Mouse (Mus musculus): ENCODE measurements around the gene Met. TPM values are rescaled to one million over a fixed set of nuclear protein-coding genes. Genes with fewer than 3 reads are reported as not detected.

The Met gene
- total RNA-seq, 2 experiments from 2014 or later = 4.1 TPM

DNA sequence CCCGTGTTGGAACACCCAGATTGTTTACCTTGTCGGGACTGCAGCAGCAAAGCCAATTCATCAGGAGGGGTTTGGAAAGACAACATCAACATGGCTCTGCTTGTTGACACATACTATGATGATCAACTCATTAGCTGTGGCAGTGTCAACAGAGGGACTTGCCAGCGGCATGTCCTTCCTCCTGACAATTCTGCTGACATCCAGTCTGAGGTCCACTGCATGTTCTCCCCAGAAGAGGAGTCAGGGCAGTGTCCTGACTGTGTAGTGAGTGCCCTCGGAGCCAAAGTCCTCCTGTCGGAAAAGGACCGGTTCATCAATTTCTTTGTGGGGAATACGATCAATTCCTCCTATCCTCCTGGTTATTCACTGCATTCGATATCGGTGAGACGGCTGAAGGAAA is 27.9 kb downstream of the Met start:
- DNase-seq (ENCODE audit: low spot score in 2 of 2) = no peak

GRCm38 (mm10) chr6:17492062-17492461 is 28.5 kb downstream of the Met start:
- DNase-seq (ENCODE audit: low spot score in 2 of 2) = no peak

DNA sequence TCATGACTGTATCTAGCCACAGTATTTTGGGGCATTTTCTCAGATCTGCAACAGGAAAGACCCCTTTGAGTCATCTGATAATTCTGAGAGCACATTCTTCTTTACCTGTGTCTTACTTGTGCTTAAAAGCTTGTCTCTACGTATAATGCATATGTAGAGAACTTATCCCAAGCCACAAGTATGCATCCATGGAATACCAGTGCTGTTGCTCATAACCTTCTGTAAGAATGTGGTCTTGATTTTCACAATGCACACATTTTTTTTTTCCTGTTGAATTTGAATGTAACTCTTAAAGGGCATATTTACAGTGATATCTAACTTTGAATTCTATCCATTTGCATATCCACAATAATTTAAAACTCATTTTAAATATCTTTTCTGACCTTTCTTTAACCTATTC is 31.8 kb downstream of the Met start:
- DNase-seq (ENCODE audit: low spot score in 2 of 2) = no peak

- DNase-seq (ENCODE audit: low spot score in 2 of 2) = no peak
Observed at GRCm38 (mm10) chr6:17497366-17497765, 33.8 kb downstream of the Met start.

- no peak for DNase-seq (ENCODE audit: low spot score in 2 of 2)
Observed at GRCm38 (mm10) chr6:17498801-17499200, 35.2 kb downstream of the Met start.

DNA sequence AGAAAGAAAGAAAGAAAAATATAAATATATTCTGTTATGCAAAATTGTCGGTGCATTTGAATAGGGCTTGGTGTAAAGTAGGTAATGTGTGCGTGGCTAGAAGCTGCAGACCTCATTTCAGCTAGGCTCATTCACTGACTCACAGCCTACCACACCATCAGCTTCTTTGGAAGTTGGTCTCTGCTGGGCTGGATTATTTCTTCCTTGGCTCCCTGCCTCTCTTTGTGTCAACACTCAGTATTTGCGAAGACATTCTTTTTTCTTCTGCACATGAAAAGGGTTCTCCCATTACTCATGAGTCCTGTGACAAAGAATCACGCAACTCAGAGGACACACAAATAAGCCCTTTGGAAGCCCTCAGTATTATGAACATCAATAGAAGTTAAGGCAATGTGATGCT is 37.8 kb downstream of the Met start:
- DNase-seq (ENCODE audit: low spot score in 2 of 2) = no peak

DNA sequence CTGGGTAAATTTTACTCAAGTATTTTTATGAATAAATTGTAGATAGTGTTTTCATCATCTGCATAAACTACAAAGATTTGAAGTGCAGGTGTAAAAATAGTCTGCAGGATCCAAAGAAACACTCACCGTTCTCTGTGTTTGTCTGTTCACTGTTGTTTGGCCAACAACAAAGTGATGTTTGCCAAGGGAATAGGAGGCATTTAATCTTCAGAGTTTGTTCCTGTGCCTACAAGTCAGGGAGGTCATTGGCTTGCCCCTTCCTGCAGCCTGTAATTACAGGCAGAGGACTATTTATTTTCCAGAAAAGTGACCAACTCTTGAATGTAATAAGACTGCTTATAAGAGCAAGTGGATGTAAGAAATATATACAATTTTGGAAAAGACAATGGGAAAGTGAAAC is 38.7 kb downstream of the Met start:
- DNase-seq (ENCODE audit: low spot score in 2 of 2) = no peak

DNA sequence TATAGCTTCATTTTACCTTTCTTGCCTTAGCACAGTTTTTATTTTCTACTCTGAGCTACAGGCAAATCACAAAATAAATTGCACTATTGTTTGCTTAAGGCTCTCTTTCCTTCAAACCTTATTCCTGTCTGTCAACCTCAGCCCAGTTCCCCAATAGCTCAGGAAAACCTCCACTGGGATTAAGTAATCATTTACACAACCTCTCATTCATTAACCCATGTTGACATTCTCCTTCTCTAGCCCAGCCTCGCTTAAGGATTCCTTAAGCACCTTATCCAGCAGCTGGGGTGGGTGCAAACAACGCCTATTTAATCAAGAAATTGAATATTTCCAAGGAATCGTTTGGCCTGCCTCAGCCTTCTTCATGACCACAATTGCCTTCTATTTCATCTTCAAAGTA is 40.1 kb downstream of the Met start:
- no peak for DNase-seq (ENCODE audit: low spot score in 2 of 2)

DNA sequence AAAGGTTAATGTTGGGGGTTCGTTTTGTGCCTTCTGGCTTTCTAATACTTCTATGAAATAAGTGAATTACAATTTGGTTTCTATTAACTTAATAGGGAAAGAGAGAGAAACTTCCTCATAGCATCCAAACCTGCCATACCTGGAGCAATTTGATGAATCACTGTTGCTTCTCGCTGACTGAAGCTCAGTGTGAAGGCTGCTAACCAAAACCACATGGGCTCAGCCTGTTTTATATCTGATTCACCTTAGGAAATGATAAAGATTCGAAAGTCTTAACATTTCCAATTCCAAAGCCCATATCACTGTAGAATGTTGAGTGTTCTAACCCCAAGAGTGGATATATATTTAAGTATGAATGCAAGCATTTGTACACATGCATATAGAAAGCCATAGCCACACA is 41.9 kb downstream of the Met start:
- DNase-seq (ENCODE audit: low spot score in 2 of 2) = no peak

- no peak for DNase-seq (ENCODE audit: low spot score in 2 of 2)
Observed at GRCm38 (mm10) chr6:17506831-17507230, 43.2 kb downstream of the Met start.

DNA sequence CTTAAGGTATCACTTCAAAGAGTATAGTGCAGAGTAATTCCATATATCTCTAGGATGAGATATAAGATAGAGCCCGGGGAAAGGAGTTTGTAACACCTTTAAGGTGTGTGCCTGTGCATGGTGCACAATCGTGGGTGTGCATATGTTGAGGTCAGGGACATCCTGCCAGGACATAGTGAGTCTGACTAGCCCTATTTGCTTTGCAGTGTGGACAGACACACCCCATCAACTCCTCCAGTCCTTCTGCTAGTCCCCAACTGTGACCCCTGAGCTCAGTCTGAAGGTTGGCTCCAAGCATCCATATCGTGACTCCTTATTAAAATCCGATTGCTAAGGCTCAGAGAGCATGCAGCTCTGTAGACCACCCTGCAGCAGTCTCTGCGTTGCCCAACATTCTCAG is 44.6 kb downstream of the Met start:
- no peak for DNase-seq (ENCODE audit: low spot score in 2 of 2)

DNA sequence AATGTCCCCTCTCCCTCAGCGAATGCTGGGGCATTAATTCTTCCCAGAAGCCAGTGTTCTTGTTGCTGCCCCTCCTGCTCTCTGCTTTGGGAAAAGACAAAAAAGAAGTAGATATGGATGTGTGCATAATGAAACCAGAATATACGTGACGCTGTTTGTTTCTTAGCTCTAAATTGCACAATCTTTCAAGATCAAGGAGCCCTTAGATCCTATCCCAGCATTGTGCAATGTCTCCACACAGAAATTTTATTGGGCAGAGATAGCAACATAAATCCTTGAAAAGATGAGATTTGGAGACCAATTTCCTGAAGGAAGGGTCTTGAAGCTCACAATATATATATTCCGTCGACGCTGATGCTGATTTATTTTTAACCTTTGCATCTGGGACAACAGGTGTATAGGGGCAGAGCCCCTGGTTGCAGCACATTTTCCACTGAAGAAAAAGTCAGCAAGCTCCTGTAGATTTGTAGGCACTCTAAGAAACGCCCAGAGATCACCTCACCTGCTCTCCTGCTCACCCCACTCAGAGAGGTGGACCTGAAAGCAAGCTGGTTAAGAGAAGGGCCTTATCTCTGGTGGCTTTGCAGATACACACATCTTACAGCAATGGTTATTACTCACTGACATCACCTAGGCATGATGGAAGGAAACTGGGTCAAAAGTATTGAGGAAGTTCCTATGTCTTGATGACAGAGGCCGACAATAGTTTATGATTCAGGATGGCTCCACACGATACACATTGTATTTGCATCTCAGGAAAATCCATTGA is 45.2 kb downstream of the Met start:
- no peak for DNase-seq (ENCODE audit: low spot score in 2 of 2)

- no peak for DNase-seq (ENCODE audit: low spot score in 2 of 2)
Observed at GRCm38 (mm10) chr6:17513381-17513780, 49.8 kb downstream of the Met start.

DNA sequence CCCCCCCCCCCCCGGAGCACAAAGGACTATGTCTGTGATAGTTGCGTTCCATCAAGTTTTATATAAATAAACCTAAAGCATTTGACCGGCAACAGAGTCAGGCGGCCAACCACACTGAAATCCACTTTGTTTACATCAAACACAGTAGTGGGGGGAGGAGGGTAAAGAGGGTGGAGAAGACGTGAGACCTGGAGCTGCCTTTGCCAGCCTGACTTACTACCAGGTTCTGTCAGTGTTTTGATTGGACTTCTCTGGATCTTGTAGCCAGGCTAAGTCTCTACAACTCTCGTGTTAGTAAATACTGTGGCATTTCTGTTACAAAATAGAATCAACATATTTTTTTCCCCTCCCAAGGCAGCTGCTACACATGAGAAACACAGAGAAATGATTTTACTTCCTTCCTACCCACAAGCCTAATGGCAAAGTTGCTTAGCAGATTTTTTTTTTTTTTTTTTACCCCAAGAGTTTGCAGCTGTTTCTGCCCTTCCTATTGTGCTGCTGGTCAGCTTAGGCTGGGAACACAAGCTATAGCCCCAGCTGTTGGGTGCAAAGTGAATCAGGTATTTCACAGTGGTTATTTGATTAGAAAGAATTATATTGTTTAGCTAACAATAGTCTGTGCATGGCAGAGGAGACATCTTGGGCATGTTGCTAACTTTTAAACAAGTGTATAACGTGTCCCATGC is 52.3 kb downstream of the Met start:
- no peak for DNase-seq (ENCODE audit: low spot score in 2 of 2)

DNA sequence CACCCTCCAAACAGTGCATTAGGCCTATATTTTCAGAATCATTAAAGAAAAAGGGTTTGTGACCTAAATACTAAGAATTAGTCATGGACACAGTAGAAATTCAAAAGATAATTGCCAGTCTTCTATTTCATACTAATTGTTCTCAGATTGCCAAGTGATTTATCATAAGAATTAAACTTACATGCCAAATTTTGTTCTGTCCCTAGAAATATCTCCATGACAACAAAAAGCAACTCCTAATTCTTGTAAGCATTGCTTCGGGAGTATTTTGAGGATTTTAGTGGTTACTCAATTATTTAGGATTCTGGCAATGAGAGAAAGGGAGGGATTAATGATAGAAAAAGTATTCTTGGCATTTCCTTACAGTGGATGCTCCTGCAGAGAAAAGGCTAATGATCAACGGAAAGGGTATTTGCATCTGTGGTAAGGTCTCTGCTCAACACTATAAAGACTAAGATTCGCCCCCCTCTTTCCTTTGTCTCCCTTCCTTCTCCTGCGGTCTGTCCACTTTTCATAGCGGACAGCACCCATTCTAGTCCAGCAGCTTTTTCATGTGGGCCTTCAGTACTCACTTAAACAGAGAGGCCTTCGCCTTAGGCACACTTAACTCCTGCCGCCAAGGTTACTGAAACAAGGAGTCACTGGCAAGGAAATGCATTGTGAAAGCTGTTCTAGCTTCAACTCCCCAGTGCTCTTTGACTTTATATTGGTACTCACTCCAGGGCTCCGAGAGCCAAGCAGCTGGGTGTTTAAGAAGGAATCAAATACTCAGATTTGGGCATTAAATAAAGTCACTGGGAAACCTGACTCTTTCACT is 58.5 kb downstream of the Met start:
- no peak for DNase-seq (ENCODE audit: low spot score in 2 of 2)

DNA sequence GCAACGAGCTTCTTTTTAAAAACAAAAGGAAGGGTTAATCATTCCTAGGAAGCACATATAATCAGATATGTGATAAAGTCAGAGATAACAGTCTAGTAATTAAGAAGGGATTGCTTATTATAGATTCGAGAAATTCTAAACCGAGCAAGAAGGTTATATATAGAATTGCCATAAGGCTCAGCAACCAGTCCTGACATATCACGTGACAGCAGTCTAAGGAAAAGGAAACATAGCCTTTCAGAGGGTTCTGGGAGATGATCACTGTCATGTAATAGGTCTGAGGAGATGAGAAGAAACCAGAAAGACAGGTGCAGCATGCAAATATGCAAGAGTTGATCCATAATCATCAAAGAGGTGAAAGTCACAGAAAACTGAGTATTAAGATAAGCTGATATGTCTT is 59.3 kb downstream of the Met start:
- DNase-seq (ENCODE audit: low spot score in 2 of 2) = no peak

GRCm38 (mm10) chr6:17529490-17530269 is 66.1 kb downstream of the Met start:
- DNase-seq (ENCODE audit: low spot score in 2 of 2) = no peak

GRCm38 (mm10) chr6:17541615-17542014 is 78.0 kb downstream of the Met start:
- no peak for DNase-seq (ENCODE audit: low spot score in 2 of 2)

- no peak for DNase-seq (ENCODE audit: low spot score in 2 of 2)
Observed at GRCm38 (mm10) chr6:17542383-17542782, 78.8 kb downstream of the Met start.

GRCm38 (mm10) chr6:17545480-17545879 is 81.9 kb downstream of the Met start:
- DNase-seq (ENCODE audit: low spot score in 2 of 2) = no peak

- DNase-seq (ENCODE audit: low spot score in 2 of 2) = no peak
Observed at GRCm38 (mm10) chr6:17546341-17546740, 82.7 kb downstream of the Met start.
